Mouse (Mus musculus) lung, adult 2 months (tissue): ENCODE measurements around the gene Gm26897. TPM values are rescaled to one million over a fixed set of nuclear protein-coding genes. Genes with fewer than 3 reads are reported as not detected.

Experiments
- DNase-seq: peaks from one replicate; pipeline ENCODE4 v3.0.0; 2022
- H3K4me1 ChIP-seq: fragments of 200-500 bp; 2 replicates; pipeline ENCODE4 v1.6.1; 2011; ENCODE audit warnings: low read length; ENCODE audit not compliant: control insufficient read depth, insufficient read depth
- H3K4me3 ChIP-seq: fragments of 200-500 bp; replicated peaks from 2 replicates; pipeline ENCODE3; 2011; ENCODE audit warnings: low read depth, mild to moderate bottlenecking, control low read depth, low read length; ENCODE audit errors: extremely low read depth
- CTCF ChIP-seq: fragments of 200-500 bp; IDR thresholded peaks from 2 replicates; pipeline ENCODE4 v1.5.1; 2011; ENCODE audit warnings: mild to moderate bottlenecking, low read length, control low read depth; ENCODE audit not compliant: insufficient read depth
- POLR2A ChIP-seq: fragments of 200-500 bp; IDR thresholded peaks from 2 replicates; pipeline ENCODE4 v1.6.1; 2011; ENCODE audit warnings: low read depth, mild to moderate bottlenecking, control low read depth, low read length, borderline replicate concordance; ENCODE audit errors: extremely low read depth
- WGBS: fragments of 180-500 bp; shearing (Covaris S2); methylation state at CpG from one replicate; pipeline ENCODE4 v1.1.7; 2018; 5-methylcytosine and 5-hydroxymethylcytosine counted together
- polyA plus RNA-seq: library from polyadenylated mRNA; depleted of rRNA; stranded (reverse); fragments of >200 nt; gene quantifications from 2 replicates; pipeline ENCODE4 v1.2.3, GENCODE M21; 2012

The Gm26897 gene
- polyA plus RNA-seq, 1 experiment, result not detected

- Histone ChIP-seq H3K4me3 (no peak overlapping the region), H3K4me1 (no peaks in the 10 kb centered on the region)
- WGBS, result 77% methylated on average over 5 of the region's 5 CpGs
- DNase-seq, result no peak
- TF ChIP-seq POLR2A, result no peak
- no peak for TF ChIP-seq CTCF
These were observed 15.9 kb downstream of the Gm26897 start for GRCm38 (mm10) chr5:111749599-111749998.

- Histone ChIP-seq H3K4me1 (no peaks in the 10 kb centered on the region), H3K4me3 (no peak overlapping the region)
- WGBS, result 79% methylated on average over 13 of the region's 13 CpGs
- no peak for DNase-seq
- TF ChIP-seq POLR2A, result no peak
- TF ChIP-seq CTCF, result no peak
These were observed 16.4 kb downstream of the Gm26897 start for GRCm38 (mm10) chr5:111750092-111750491.

GRCm38 (mm10) chr5:111754484-111755139, 20.9 kb downstream of the Gm26897 start:
- WGBS, result 36% methylated on average over 16 of the region's 16 CpGs
- no peak overlapping the region for H3K4me3 ChIP-seq
- TF ChIP-seq CTCF, result no peak
- TF ChIP-seq POLR2A, result no peak

DNA sequence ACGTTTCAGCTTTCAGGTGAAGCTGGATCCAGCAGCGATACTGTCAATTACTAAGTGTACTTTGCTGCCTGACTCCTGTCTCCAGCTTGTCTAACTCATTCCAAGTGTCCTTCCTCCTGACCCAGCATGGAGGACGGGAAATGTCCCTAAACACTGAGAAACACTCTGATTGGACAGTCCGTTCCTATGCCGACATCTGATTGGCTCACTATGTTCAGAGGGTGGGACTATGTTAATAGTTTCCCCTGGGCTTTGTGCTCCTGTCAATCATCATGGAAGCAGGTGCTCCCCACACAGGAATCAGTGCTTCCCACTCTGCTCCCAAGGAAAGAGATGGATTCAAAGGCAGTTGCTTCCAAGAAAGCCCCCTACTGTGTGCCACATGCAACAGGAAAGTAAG, 21.6 kb downstream of the Gm26897 start:
- WGBS, result 23% methylated on average over 5 of the region's 5 CpGs
- no peak for DNase-seq
- H3K4me3 ChIP-seq, result no peak overlapping the region
- H3K4me1 ChIP-seq, result no peaks in the 10 kb centered on the region
- TF ChIP-seq CTCF, result no peak

More at GRCm38 (mm10) chr5:111754484-111755139, 20.9 kb downstream of the Gm26897 start:
- DNase-seq, result no peak
- H3K4me1 ChIP-seq, result no peaks in the 10 kb centered on the region

DNA sequence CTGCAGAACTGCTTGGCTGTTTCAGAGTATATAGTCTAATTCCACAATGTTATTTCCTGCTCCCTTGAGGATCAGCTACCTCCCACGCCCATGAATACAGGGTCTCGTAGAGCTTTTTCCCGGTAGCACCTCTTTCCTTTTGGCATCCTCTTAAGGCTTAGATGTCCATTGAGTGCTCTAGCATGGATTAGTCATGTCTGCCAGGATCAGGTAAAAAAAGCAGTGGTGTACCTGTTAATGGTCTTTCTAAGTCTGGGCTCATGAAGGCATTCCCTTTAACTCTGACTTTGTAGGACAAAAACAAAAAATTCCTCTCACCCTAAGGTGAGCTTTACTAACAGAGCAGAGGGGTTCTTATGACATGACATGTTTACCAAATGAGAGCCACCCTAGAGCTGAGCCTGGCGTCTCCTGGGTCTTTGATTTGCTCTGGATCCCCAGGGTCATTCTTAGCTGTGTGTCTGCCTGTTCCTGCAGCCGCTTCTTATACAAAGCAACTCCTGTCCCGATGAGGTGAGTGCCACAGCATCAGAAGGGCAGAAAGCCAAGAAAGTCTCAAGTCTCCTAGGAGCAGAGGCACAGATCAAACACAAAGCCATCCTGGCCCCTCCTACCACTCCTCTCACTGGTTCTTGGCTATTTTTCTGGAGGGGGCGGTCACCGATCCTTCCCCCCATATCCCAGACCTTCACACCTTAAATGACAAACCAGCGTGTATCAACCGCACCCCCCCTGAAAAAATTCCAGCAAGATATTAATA, 27.2 kb downstream of the Gm26897 start:
- TF ChIP-seq POLR2A (no peak), CTCF (no peak)
- H3K4me1 ChIP-seq, result no peaks in the 10 kb centered on the region
- 17% methylated on average over 10 of the region's 10 CpGs for WGBS
- no peak for DNase-seq
- no peak overlapping the region for H3K4me3 ChIP-seq

DNA sequence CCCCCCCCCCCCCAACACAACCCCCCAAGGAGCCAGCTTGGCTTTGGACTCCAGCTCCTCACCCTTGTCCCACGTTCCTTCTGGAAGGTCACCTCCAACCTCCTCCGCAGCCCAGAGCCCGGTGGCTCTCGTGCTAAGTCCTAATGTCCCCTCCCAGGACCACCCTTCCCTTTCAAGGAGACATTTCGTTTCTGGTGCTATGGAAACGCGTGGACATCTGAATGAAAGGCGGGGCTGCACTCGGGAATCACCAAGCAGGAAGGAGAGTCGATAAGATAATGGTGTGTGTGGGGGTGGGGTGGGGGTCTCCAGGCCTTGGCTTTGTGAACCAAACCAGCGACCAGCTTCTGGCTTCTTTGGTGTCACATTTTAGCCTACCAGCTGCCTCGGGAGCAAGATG, 27.9 kb downstream of the Gm26897 start:
- H3K4me3 ChIP-seq, result no peak overlapping the region
- H3K4me1 ChIP-seq, result no peaks in the 10 kb centered on the region
- DNase-seq, result no peak
- WGBS, result under 1% methylated on average over 12 of the region's 12 CpGs
- TF ChIP-seq CTCF, result no peak
- no peak for TF ChIP-seq POLR2A

DNA sequence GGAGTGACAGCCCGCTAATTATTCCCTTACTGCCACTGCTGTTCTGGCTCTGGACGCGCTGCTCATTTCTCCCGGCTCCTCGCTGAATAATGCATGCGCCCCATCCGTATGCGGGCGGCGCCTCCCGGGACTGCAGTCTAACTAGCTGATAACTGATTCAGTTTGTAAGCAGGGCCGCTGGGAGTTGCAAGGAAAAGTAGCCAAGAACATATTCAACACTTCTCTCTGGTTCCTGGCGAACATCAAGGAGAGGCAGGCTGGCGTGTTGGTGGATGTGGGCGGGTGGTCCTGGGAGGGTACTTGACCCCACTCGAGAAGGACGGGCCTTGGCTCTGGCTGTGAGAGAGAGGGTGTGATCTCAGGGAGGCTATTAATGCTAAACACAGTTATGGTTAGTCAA, 28.4 kb downstream of the Gm26897 start:
- no peak overlapping the region for H3K4me3 ChIP-seq
- 10% methylated on average over 17 of the region's 17 CpGs for WGBS
- DNase-seq, result no peak

DNA sequence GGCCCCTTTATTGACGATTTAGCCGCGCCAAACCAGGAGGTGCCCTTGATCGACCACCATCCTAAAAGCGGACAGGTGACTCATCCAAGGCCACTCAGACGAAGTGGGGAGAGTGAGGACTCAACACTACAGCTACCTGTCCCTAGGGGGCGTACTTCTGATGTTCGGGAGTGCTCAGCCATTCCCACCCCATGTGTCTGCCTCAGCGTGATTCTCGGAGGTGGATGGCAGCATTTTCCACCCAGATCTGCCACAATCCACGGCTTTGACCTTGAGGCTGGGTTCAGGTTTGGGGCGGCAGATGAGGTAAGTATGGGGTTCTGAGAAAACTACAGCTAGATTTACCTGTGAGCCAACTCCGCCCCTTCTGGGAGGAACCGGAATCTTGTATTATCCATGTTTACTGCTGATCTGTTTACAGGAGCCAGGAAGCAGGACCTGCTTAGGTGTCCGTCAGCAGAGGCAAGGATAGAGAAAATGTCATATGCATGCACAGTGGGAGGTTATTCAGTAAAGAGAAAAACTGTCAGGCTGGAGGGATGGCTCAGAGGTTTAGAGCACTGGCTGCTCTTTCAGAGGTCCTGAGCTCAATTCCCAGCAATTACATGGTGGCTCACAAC, 32.1 kb downstream of the Gm26897 start:
- Histone ChIP-seq H3K4me1 (no peaks in the 10 kb centered on the region), H3K4me3 (no peak overlapping the region)
- DNase-seq, result no peak
- whole genome bisulfite sequencing, result 80% methylated on average over 15 of the region's 15 CpGs
- TF ChIP-seq CTCF (no peak), POLR2A (no peak)

More for the DNA sequence above, 28.4 kb downstream of the Gm26897 start:
- TF ChIP-seq CTCF, result no peak
- H3K4me1 ChIP-seq, result no peaks in the 10 kb centered on the region

DNA sequence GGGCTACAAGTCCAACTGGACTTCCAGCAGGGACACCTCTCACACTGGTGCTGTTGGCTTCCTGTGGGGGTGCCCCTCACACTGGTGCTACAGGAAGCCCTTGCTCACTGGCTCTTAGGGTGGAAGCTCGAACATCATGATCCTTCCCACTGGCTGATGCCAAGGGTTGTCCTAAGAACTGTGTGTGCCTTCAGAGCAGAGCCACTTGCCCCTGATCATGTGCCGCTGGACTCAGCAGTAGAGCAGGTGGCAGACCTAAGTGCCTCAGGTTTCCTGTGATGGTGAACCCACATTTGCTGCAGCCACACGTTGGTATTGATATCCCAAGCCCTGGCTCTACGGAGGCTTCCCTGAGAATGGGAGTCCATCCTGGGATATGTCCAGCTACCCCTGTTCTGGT, 33.0 kb downstream of the Gm26897 start:
- TF ChIP-seq CTCF (no peak), POLR2A (no peak)
- H3K4me3 ChIP-seq, result no peak overlapping the region
- no peak for DNase-seq
- WGBS, result 81% methylated on average over 4 of the region's 4 CpGs
- no peaks in the 10 kb centered on the region for H3K4me1 ChIP-seq

GRCm38 (mm10) chr5:111770266-111770665, 36.5 kb downstream of the Gm26897 start:
- no peak overlapping the region for H3K4me3 ChIP-seq
- peak; percentile 8 for DNase-seq
- WGBS, result 14% methylated on average over 15 of the region's 15 CpGs
- TF ChIP-seq POLR2A (no peak), CTCF (no peak)
- no peaks in the 10 kb centered on the region for H3K4me1 ChIP-seq
